Mouse (Mus musculus): ENCODE measurements at regions not wholly inside any gene's neighbourhood (a gene's known extent, or its start where the extent isn't known, plus 50 kb on each side); places are given as distances from the start of the nearest gene placed in this dataset.

DNA sequence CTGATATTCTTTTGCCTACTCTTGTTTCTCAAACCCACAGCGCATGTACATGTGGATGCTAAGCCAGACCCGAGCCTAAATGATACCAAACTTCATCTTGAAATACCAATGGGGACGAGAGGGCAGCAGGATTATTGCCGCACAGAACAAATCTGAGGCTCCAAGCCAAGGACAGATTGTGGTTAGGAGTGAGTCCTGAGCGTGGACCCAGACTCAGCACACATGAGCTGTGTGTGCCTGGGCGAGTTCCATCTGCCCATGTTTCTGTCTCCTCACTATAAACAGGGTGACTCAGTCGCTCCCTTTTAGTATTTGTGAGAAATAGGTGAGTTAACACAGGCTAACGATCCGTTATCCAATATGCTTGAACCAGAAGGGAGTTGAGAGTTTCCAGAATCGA, 92.4 kb upstream of the Gadd45a start:
- TF ChIP-seq POLR2A (IDR thresholded peaks at IDR 0.05; ENCODE audit: insufficient read length, low read depth) (no peak), CEBPB (IDR thresholded peaks at IDR 0.05; ENCODE audit: insufficient read depth, poor library complexity, severe bottlenecking) (no peak), USF1 (IDR thresholded peaks at IDR 0.05; ENCODE audit: low read depth) (no peak), MYOG (IDR thresholded peaks at IDR 0.05; ENCODE audit: control insufficient read depth in 1 of 3, insufficient read depth in 1 of 3, insufficient read length in 2 of 3, low read depth in 2 of 3) (no peak), MAX (IDR thresholded peaks at IDR 0.05; ENCODE audit: low read depth) (no peak), MYOD1 (IDR thresholded peaks at IDR 0.05; ENCODE audit: control insufficient read depth in 1 of 3, insufficient read length in 2 of 3, low read depth in 2 of 3) (no peak), E2F4 (IDR thresholded peaks at IDR 0.05; ENCODE audit: insufficient read depth) (no peak), SRF (IDR thresholded peaks at IDR 0.05; ENCODE audit: control insufficient read depth, insufficient read length, low read depth) (no peak), REST (IDR thresholded peaks at IDR 0.05; ENCODE audit: insufficient read depth, insufficient read length) (no peak), POLR2AphosphoS2 (IDR thresholded peaks at IDR 0.05; ENCODE audit: insufficient read length, low read depth) (no peak), TCF12 (IDR thresholded peaks at IDR 0.05; ENCODE audit: insufficient read depth, poor library complexity, severe bottlenecking) (no peak)
